Mouse (Mus musculus) spleen, adult 2 months (tissue): ENCODE measurements around the gene Wscd2.

ENCODE experiments used
- CTCF ChIP-seq: fragments of 200-500 bp; IDR thresholded peaks from 2 replicates; pipeline ENCODE4 v1.5.1; 2011; ENCODE audit warnings: mild to moderate bottlenecking, inconsistent platforms; ENCODE audit not compliant: insufficient read depth, insufficient read length, insufficient replicate concordance; ENCODE audit errors: extremely low read depth
- POLR2A ChIP-seq: fragments of 200-500 bp; IDR thresholded peaks from 2 replicates; pipeline ENCODE4 v1.6.1; 2011; ENCODE audit warnings: low read depth, low read length, inconsistent platforms

GRCm38 (mm10) chr5:113564463-113564862 is 74.3 kb downstream of the Wscd2 start:
- TF ChIP-seq POLR2A (no peak), CTCF (no peak)
